In the genomic region with DNA sequence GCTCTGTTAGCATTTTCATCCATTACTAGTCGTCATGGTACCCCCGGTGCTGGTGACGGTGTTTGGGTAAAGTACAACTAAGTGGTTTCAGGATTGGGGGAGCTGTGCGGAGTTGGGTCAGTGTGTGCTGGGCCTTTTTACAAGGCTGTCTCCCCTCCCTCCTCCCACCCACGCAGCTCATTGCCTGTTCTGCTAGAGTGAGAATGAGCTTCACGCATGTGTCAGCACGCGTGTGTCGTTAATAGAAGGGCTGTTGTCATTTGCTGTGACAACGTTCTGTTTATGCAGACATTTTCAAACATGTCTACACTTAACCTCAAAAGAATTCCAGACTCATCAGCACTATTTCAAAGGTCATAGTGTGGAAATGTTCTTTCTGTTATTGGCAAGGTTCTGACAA, we compare ENCODE assay signal across 24 mouse cellular contexts.
"Had no signal": no experiment of that assay in that cellular context is flagged by ENCODE, and none has a peak within 500 bp of the region (broad histone marks: within the 10 kb centered on the region; RNA-seq: fewer than 3 reads in every experiment).

No protein-coding gene starts in this region.

- H3K4me2 ChIP-seq: heart, embryonic 12.5 days; hindbrain, embryonic 13.5 days; hindbrain, embryonic 15.5 days; kidney, embryonic 15.5 days; limb, embryonic 13.5 days; limb, embryonic 15.5 days had no signal

- DNase-seq: gastrocnemius, adult 2 months; gastrocnemius, postnatal 10 days; gastrocnemius, postnatal 25 days; heart, adult 18-20 months; heart, postnatal 10 days; heart, postnatal 4 days; kidney, adult 11 months; kidney, adult 2 months; kidney, adult 9 months; kidney, postnatal 14 days; kidney, postnatal 36 days; layer of hippocampus, postnatal 36 days; left cerebral cortex, postnatal 4 days had no signal

- ATAC-seq: hindbrain, postnatal 0 days; intestine, embryonic 16.5 days had no signal

- H3K27me3 ChIP-seq: heart, embryonic 12.5 days; hindbrain, embryonic 13.5 days; hindbrain, embryonic 15.5 days; kidney, embryonic 15.5 days; limb, embryonic 13.5 days; limb, embryonic 15.5 days had no signal

- H3K9me3 ChIP-seq: heart, embryonic 10.5 days; heart, embryonic 12.5 days; hindbrain, embryonic 10.5 days; hindbrain, embryonic 13.5 days; hindbrain, embryonic 15.5 days; kidney, embryonic 15.5 days; limb, embryonic 13.5 days; limb, embryonic 15.5 days had no signal

- H3K4me3 ChIP-seq: gastrocnemius, adult 2 months; heart, embryonic 10.5 days; heart, embryonic 12.5 days; hindbrain, embryonic 10.5 days; hindbrain, embryonic 13.5 days; hindbrain, embryonic 15.5 days; kidney, embryonic 15.5 days; limb, embryonic 13.5 days; limb, embryonic 15.5 days had no signal

- H3K9ac ChIP-seq: heart, embryonic 12.5 days; hindbrain, embryonic 13.5 days; hindbrain, embryonic 15.5 days; kidney, embryonic 15.5 days; limb, embryonic 13.5 days; limb, embryonic 15.5 days had no signal

- H3K27ac ChIP-seq: gastrocnemius, adult 2 months; heart, embryonic 10.5 days; hindbrain, embryonic 10.5 days; hindbrain, embryonic 13.5 days; hindbrain, embryonic 15.5 days; hindbrain, postnatal 0 days; kidney, embryonic 15.5 days; kidney, postnatal 0 days; limb, embryonic 13.5 days; limb, embryonic 15.5 days had no signal

- H3K4me1 ChIP-seq: hindbrain, embryonic 10.5 days; hindbrain, embryonic 13.5 days; hindbrain, embryonic 15.5 days; kidney, embryonic 15.5 days; limb, embryonic 15.5 days had no signal
